Mouse (Mus musculus): ENCODE results near the gene Wipi2.

Gene Wipi2

DNA sequence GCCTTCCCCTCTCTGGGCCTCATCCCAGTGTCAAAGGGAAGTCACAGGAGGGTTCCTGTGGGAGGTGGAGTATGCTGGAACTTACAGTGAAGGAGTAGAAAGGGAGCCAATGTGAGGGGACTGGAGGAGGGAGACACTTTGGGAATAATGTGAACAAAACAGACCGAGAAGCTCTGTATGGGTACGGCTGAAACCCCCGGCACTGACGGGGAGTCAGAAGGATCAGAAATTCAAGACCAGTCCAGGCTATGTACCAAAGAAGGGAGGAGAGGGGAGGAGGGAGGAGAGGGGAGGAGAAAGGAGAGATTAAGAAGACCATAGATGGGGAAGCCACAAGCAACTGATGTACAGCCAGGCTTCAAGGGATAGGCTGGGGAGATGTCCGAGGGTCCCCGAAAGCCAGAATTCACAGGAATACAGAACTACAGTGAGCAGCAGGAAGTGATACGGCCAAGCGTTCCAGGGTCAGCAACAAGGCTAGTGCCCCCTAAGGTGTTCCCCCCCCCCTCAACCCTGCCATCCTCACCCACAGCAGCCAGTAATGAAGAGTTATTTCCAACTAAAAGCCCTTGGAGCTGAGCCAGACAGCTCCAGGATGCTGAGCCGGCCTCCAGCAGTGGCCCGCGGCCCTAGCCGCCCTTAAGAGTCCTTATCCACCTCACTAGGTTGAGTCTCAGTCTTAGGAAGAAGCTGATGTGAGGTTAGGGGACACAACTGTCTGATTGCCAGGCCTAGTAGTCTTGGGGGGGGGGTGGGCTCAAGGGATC, 65.7 kb downstream of the Wipi2 start:
- no peak for DNase-seq (ENCODE audit: low spot score in 2 of 2)

DNA sequence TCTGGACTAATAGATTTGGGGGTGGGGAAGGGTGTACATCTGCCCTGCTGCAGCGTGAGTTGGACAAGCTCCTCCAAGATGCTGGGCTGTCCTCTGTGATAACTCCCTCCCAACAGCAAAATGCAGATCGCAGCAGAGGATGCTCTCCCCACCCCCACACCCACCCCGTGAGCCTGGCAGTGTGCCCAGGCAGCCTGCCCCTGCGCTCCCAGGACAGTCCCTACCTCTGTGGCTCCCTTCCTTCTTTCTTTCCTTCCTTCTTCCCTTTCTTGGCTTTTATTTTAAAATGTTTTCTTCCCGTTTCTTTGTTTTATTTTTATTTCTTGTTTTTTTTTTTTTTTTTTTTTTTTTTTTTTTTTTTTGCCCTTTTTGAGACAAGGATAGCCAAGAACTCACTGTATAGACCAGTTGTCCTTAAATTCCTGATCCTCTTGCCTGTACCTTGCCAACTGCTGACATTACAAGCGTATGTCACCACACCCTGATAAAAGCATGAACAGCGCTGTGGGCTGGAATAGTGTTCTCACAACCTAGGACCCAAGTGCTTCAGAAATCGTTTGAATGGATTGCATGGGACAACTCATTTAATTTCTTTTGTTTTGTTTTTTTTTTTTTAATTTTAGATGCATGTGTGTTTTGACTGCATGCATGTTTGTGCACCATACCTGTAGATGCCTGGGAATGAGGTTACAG, 66.4 kb downstream of the Wipi2 start:
- DNase-seq (ENCODE audit: low spot score in 2 of 2), result no peak

DNA sequence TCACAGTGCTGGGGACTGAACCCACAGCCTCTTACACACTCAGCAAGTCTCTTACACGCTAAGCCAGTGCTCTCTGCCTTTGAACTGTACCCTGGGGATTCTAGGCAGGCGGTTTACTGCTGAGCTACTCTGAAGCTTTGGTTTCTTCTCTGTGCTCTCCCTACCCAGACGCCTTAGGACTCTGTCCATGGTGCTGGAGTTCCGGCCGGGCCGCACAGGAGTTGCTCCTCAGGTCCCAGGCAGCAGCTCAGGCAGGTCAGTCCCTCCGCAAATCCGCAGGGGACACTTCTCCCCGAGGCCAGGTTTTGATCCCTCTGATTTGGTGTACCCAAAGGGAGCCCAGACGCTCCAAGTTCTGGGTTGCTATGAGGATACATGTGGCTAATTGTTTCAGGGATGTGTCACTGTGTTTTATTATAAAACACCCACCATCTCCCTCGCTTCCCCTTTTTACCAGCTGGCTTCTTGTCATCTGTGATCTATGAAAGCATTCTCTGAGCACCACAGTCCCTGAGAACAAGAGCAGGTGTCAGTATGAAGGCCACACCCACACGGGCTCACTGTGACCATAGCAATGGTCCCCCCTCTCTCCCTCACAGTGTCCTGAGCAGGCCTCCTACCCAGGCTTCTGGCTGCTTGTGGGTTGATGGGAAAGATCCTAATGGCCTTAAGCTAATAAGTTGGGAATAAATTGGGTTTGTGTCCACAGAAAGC, 67.3 kb downstream of the Wipi2 start:
- DNase-seq (ENCODE audit: low spot score in 2 of 2), result peak in 1 of 2 experiments; percentile 42

DNA sequence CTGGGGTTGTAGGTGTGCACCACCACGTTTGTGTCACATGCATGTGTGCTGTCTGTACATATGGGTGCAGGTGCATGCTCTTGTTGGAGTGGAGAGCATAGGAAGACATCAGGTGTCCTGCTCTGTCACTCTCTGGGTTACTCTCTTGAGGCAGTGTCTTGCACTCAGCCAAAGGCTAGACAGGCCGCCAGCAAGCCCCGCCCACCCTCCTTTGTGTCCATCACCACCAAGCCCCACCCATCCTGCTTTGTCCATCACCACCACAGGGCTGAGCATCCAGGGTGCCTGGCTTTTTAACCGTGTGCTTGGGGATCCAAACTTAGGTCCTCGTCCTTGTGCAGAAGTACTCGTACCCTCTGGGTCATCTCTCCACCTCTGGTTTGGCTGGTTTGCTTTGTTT, 68.8 kb downstream of the Wipi2 start:
- no peak for DNase-seq (ENCODE audit: low spot score in 2 of 2)

DNA sequence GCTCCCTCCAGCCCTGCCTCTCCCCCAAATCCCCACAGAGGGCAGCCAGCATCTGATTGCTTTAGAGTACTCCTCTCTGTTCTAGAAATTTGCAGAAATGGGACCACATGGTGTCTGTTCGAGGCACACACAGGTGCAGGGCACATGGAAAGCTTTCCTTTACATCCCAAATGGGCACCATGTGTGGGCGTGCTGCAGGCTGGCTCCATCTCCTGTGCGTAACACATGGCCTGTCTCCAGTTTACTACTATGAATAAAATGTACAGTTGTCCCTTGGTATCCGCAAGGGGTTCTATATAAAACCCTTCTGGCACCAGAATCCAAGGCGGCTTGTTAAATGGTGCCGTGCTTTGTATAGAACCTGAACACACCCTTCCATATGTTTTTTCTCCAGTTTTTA, 69.4 kb downstream of the Wipi2 start:
- DNase-seq (ENCODE audit: low spot score in 2 of 2), result no peak

DNA sequence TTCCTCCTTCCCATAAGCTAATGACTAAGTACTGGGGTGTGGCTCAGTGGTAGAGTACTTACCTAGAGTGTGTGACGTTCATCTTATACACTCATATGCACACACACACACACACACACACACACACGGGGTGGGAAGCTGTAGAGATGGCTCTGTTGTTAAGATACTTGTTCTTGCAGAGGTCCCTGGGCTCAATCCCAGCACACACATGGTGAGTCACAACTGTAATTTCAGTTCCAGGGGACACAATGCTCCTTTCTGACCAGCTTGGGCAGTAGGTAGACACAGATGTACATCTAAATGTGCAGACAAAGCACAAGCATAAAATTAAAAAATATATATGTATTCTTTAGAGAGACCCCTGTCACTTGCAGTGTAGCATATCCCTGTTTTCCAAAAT, 70.2 kb downstream of the Wipi2 start:
- no peak for DNase-seq (ENCODE audit: low spot score in 2 of 2)

DNA sequence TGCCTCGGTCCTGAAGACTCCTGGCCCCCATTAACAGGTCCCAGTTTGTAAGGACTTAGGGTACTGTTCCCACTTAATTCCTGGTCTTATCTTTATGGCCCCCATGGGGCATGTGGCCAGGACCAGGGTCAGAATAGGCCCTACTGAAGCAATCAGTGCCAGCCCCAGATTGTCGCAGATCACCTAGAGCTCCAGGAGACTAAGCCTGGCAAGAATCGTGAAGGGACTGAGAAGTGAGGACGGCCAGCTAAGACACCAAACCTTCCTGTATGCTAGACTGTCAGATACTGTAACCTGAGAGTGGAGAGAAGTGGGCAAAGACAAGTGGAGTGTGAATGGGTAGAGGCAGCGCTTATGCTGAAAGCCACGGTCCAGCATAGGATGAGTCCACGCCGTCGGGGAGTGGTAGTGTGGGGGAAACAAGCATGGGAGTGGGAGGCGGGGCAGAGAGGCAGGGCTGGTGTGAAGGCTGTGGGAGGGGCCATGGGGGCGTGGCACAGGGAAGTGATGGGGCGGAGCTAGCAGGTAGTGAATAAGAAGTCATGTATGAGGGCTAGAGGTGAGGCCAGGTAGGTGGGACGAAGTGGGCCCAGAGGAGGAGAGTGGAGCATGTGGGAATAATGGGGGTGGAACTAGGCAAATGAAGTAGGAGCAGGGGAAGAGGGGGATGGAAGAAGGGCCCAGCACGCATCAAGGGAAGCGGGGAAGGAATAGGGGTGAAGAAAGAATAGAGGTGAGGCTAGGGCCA, 73.5 kb downstream of the Wipi2 start:
- DNase-seq (ENCODE audit: low spot score in 2 of 2), result peak in 1 of 2 experiments; percentile 26

DNA sequence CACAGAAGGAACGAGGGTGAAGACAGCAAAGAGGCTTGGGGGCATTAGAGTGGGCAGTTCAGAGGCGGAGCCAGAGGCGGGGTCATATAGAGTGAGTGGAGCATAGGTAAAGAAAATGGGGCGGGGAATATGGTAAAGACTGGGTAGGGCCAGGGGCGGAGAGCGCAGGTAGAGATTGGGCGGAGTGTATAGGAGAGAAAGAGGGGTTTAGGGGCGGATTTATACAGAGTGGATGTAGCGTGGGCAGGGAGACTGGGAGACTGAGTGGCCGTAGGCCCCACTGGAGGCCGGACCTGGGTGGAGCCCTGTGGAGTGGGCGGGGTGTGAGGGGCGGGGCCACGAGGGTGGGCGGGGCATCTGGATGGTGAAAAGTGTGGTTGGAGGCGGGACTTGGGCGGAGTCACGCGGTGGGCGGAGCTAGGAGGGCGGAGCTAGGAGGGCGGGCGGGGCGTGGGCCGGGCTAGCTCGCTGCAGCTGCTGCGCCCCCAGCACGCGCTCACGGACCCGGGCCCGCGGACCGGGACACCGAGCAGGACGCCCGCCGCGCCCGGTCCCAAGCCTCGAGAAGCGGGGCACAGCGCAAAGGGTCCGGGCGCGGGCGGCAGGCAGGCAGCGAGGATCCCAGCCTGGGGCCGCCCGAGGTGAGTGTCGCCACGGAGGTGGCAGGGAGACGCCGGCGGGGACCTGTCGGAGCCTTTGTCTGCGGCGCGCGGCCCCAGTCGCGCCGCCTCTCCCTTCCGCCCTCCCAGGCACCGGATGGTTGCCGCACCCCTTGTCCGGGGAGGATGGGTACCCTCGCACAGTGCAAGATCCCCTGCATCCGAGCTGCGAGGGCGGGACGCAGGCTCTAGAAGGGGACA, 74.4 kb downstream of the Wipi2 start:
- peak in 1 of 2 experiments; percentile 23 for DNase-seq (ENCODE audit: low spot score in 2 of 2)

DNA sequence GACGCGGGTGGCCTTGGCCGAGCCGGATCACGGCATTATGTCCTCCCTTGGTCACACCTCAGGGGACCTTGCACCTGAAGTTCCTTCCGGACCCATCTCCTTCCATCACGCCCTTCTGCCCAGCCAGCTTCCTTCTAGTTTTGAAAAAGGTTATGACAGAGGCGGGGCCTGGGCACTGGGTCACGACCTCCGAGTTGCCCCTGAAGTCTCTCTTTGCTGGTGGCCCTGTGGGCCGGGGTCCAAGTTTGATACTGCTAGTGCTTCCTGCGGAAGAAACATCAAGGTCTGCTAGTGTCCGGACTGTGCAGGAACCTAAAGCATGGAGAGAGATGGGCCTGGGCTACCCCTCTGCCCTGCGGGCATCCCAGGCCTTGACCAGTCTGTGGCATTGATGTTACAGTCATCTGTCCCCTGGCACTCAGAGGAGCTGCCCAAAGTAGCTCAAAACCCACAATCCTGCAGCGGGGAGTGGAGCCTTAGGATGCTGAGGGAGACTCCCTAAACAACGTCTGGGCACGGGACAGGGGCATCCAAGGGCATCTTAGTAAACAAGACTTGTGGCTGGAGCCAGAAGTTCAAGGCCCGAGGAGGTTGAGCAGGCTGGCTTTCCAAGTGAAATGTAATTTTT, 75.1 kb downstream of the Wipi2 start:
- no peak for DNase-seq (ENCODE audit: low spot score in 2 of 2)

DNA sequence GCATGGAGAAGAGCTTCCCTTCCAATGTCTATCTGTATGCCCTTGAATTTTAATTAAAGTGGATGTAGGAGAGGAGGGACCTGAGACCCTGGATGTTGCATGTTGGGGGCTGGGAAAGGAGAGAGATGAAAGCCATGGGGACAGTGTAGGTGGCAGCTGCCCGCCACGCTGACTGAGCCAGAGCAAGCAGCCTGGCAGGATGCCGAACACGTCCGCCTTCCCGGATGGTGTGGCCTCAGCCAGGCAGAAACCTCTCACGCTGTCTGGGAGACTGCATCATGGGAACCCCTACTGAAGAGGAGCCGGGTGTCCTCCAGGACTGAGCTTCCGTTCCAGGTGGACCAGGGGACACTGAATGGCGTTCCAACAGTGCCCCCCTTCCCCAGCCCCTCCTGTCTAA, 76.1 kb downstream of the Wipi2 start:
- DNase-seq (ENCODE audit: low spot score in 2 of 2), result no peak

DNA sequence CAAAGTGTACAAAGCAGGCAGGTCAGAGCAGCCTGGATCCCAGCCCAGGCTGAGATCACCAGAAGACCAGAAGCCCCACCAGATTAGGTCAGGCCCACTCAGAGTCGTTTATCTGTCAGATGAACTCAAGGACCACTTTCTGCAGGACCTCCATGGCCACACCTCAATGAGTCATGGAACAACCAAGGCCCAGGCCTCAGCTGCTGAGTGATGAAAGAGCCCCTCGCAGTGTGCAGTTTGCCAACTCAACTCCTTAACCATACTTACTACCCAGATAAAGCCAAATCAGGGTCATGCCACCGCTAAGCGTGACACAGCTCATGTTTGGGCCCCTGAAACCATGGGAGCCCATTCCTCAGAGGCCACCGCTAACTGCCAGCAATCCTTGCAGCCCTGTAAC, 80.2 kb downstream of the Wipi2 start:
- DNase-seq (ENCODE audit: low spot score in 2 of 2), result no peak

DNA sequence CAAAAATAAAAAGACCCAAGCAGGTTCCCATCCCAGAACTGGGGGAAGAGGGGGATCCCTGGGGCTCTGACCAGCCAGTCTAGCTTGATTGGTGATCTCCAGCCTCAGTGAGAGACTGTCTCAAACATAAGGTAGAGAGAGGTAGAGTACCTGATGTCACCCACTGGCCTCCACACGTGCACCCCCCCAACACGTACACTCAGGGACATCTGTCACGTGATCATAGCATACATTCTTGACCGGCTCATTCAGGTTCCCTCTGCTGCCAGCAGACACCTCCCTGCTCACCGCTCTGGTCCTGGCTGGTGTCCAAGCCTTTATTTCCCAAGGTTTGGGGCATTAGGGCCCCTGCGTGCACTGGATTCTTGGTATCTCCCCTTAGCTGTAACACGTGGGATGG, 81.9 kb downstream of the Wipi2 start:
- no peak for DNase-seq (ENCODE audit: low spot score in 2 of 2)

DNA sequence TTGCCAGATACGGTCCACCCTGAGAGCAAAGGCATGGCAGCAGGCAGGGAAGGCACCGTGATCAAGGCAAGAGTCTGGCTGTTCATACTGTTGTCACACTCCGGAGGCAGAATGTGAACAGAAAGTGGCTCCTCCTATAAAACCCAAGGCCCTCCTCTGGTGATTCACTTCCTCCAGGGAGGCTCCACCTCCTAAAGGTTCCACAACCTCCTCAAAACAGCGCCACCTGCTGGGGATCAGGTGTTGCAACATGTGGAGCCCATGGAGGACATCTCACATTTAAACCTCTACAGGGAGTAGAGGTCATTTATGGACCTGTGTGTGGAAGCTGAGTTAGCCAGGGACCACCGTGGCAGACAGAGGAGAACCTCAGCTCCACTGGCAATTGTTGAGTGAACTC, 84.9 kb downstream of the Wipi2 start:
- DNase-seq (ENCODE audit: low spot score in 2 of 2), result no peak

DNA sequence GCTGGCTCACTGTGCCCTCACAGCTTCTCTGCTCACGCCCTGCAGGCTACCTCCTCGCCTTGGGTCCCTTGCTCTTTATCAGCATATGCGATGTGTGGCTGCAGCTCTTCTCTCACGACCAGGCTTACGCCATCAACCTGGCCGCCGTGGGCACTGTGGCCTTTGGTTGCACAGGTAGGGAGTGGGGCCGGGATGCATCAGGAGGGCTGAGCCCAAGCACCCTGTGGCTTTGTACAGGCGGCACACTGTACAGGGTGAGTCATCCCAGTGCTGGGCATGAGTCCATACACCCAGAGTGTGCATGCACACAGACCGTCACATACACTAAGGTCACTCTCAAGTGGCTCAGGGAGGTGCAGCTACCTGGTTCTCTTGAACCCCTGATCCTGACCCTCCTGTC, 86.5 kb downstream of the Wipi2 start:
- no peak for DNase-seq (ENCODE audit: low spot score in 2 of 2)

DNA sequence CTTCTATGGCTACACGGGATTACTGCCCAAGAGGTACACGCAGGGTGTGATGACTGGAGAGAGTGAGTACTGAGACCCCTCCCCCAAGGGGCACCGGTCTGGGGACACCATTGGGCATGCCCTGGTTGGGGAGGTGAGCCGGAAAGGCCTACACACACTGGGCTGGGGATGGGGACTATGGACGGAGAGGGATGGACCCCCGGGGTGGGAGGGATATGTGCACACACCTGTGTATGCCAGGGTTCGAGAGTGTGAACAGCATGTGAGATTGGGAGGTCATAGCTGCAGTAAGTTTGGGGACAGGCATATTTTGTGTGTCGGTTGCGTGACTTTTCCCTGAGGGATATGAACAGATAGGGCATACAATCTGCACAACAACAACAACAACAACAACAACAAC, 87.6 kb downstream of the Wipi2 start:
- no peak for DNase-seq (ENCODE audit: low spot score in 2 of 2)

DNA sequence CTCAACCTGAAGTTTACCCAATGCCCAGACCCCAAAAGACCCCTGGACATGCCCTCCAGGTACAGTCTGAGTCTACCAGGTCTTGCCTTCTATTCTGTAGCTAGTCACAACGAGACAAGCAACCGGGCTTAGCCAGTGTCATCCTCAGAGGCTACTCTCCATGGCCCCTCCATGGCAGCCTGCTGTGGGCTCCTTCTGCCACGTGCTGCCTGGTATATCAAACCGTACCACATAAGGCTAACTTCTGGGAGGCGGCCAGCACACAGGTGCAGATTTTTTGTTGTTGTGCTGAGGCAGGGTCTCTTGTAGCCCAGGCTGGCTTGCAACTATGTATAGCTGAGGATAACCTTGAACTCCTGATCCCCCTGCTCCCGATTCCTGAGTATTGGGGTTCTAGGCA, 88.6 kb downstream of the Wipi2 start:
- no peak for DNase-seq (ENCODE audit: low spot score in 2 of 2)

DNA sequence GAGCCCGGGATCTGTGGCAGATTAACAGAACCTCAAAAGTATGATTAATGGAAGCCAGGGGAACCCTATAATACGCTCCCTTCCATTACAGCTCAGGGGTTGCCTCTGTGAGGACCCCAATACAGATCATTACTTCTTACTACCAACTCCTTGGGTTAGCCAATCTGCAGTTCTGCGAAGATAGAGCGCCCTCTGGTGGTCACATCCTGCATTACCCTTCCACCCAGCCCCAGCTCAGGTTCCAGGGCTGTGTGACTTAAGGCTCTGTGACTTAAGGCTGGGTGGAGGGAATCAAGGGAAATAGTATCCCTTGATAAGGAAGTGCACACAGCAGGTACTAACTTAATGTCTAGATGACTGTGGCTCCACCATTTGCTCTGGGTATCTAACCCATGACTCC, 90.5 kb downstream of the Wipi2 start:
- peak; percentile 65 to 78 for DNase-seq (ENCODE audit: low spot score in 2 of 2)

DNA sequence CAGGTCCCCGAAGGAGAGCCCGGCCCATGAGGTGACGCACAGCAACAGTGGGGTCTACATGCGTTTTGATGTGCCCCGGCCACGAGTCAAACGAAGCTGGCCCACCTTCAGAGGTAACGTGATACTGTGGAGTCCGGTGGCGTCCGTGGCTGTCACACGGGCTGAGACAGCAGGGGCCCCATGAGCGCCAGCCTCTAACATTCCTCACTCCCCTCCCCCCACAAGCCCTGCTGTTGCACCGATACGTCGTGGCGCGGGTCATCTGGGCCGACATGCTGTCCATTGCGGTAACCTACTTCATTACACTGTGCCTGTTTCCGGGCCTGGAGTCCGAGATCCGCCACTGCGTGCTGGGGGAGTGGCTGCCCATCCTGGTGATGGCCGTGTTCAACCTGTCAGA, 91.0 kb downstream of the Wipi2 start:
- DNase-seq (ENCODE audit: low spot score in 2 of 2), result no peak

DNA sequence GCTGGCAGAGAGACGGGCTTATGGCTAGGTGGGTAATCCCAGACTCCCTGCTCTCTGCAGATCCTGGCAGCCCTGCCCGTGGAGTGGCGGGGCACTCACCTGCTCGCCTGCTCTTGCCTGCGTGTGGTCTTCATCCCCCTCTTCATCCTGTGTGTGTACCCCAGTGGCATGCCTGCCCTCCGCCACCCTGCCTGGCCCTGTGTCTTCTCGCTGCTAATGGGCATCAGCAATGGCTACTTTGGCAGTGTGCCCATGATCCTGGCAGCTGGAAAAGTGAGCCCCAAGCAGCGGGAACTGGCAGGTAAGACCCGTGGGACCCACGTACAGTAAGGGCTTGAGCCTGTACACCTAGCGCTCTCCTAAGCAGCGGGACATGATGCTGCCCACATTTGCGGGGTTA, 92.4 kb downstream of the Wipi2 start:
- no peak for DNase-seq (ENCODE audit: low spot score in 2 of 2)

All from urinary bladder, adult 18-20 months (tissue).